Mouse (Mus musculus) right cerebral cortex, postnatal 4 days (tissue): ENCODE data around the gene Cuedc1.

Source experiments
- DNase-seq: peaks from one replicate; pipeline ENCODE4 v3.0.0-alpha.2; 2022

The Cuedc1 gene

GRCm38 (mm10) chr11:88098021-88098729 lies at the start of gene Cuedc1:
Gene Cuedc1, plus strand, starts transcription at chr11:88098058.
- DNase-seq: no peak

- DNase-seq: no peak
Measured at GRCm38 (mm10) chr11:88048961-88049670, 48.7 kb upstream of the Cuedc1 start.

GRCm38 (mm10) chr11:88049732-88050131 lies 48.1 kb upstream of the Cuedc1 start:
- no peak for DNase-seq

GRCm38 (mm10) chr11:88052638-88053037 lies 45.2 kb upstream of the Cuedc1 start:
- no peak for DNase-seq

GRCm38 (mm10) chr11:88053821-88054220 lies 44.0 kb upstream of the Cuedc1 start:
- DNase-seq: no peak

GRCm38 (mm10) chr11:88054589-88054988 lies 43.3 kb upstream of the Cuedc1 start:
- DNase-seq: peak; percentile 56

- DNase-seq: no peak
Measured at GRCm38 (mm10) chr11:88055777-88056176, 42.1 kb upstream of the Cuedc1 start.

GRCm38 (mm10) chr11:88057788-88058187 lies 40.1 kb upstream of the Cuedc1 start:
- DNase-seq: no peak

GRCm38 (mm10) chr11:88059141-88059540 lies 38.7 kb upstream of the Cuedc1 start:
- no peak for DNase-seq

- DNase-seq: no peak
Measured at GRCm38 (mm10) chr11:88061892-88062625, 35.8 kb upstream of the Cuedc1 start.

- DNase-seq: no peak
Measured at GRCm38 (mm10) chr11:88065732-88066131, 32.1 kb upstream of the Cuedc1 start.

- DNase-seq: no peak
Measured at GRCm38 (mm10) chr11:88067191-88067585, 30.7 kb upstream of the Cuedc1 start.

GRCm38 (mm10) chr11:88067586-88068410 lies 30.1 kb upstream of the Cuedc1 start, which contains the start of gene Vezf1:
Gene Vezf1, plus strand, starts transcription at chr11:88068279.
- DNase-seq: peak; percentile 77

- DNase-seq: peak; percentile 45
Measured at GRCm38 (mm10) chr11:88068411-88069245, 29.2 kb upstream of the Cuedc1 start.

GRCm38 (mm10) chr11:88069246-88069570 lies 28.6 kb upstream of the Cuedc1 start:
- DNase-seq: no peak

- DNase-seq: no peak
Measured at GRCm38 (mm10) chr11:88070392-88070791, 27.5 kb upstream of the Cuedc1 start.

GRCm38 (mm10) chr11:88071113-88071512 lies 26.7 kb upstream of the Cuedc1 start:
- no peak for DNase-seq

GRCm38 (mm10) chr11:88073343-88073875 lies 24.4 kb upstream of the Cuedc1 start:
- no peak for DNase-seq

- DNase-seq: no peak
Measured at GRCm38 (mm10) chr11:88075701-88076100, 22.2 kb upstream of the Cuedc1 start.

- DNase-seq: no peak
Measured at GRCm38 (mm10) chr11:88076394-88076793, 21.5 kb upstream of the Cuedc1 start.

- no peak for DNase-seq
Measured at GRCm38 (mm10) chr11:88083699-88084098, 14.2 kb upstream of the Cuedc1 start.
